In the genomic region with DNA sequence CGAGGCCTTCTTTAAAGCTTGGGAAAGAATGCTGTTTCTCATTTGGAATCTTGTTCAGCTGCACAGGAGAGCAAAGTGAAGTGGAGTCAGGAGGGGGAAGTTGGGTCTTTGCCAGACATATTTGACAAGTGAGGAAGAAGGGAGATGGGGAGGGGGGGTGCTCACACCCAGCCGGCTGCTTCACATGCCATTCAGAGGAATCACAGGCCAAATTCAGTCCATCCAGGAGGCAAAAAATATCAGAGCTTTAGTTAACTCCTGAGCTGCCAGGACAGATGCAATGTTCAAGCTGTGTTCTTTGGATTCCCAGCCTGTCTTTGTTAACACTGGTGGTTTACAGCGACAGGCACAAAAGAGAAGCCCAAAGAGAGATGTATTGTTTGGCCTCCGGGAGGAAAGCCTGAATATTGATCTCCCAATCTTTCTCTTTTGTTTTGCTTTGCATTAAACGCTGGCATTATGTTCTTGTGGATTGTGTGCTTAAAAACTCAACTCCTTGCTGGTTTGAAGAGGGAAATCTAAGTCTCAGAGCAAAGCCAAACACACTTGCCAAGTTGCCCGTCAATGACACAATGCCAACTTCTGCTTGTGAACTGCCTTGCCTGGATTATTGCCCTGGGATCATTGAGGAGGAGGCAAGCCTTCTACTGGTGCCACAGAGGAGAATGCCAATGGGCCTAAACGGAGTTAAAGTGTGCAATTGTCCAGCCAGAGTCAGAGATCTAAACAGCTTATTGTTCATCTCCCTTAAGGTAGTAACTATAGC, we compare ENCODE assay signal across 8 mouse cellular contexts.
A peak's percentile ranks its signal among the peaks of the same experiment; 100 is the strongest.
DNase-seq lines count a peak whose midpoint lies in the region; ATAC-seq lines count a peak whose summit lies in the region.

No protein-coding gene starts in this region.

- no peak overlapping the region for H3K9ac ChIP-seq in kidney, embryonic 15.5 days
- peak overlapping the region; percentile 30; the same call in 1 of the 2 replicates for H3K9ac ChIP-seq in forebrain, embryonic 16.5 days (replicated peaks; ENCODE audit: low read depth, low read length)
- H3K9ac ChIP-seq in hindbrain, embryonic 13.5 days = 0 out of 2 replicates have a peak overlapping the region, but pooled peaks have one; percentile 9

- DNase-seq in kidney, postnatal 14 days = peak; percentile 38
- peak; percentile 79 for DNase-seq in brain, adult 2 months (ENCODE audit: low read depth, low spot score)
- peak; percentile 81 for DNase-seq in lung, postnatal 25 days (ENCODE audit: low spot score)
- no peak for DNase-seq in thymus, postnatal 25 days
- DNase-seq in right cerebral cortex, postnatal 36 days (ENCODE audit: low spot score in 2 of 2) = no peak

- no peak overlapping the region for H3K4me3 ChIP-seq in kidney, embryonic 15.5 days (replicated peaks)
- no peak overlapping the region for H3K4me3 ChIP-seq in forebrain, embryonic 16.5 days (replicated peaks; ENCODE audit: low read length)
- H3K4me3 ChIP-seq in hindbrain, embryonic 13.5 days = no peak overlapping the region

- peaks cover 9% of the 10 kb centered on the region for H3K4me1 ChIP-seq in kidney, embryonic 15.5 days
- H3K4me1 ChIP-seq in forebrain, embryonic 16.5 days (replicated peaks; ENCODE audit: control insufficient read depth, insufficient read depth, low read length) = peaks cover 31% of the 10 kb centered on the region
- H3K4me1 ChIP-seq in hindbrain, embryonic 13.5 days (replicated peaks) = peaks cover 17% of the 10 kb centered on the region

- H3K27me3 ChIP-seq in kidney, embryonic 15.5 days = no peaks in the 10 kb centered on the region
- no peaks in the 10 kb centered on the region for H3K27me3 ChIP-seq in forebrain, embryonic 16.5 days (replicated peaks; ENCODE audit: control insufficient read depth, insufficient read depth, low read length)
- no peaks in the 10 kb centered on the region for H3K27me3 ChIP-seq in hindbrain, embryonic 13.5 days

- no peak for ATAC-seq in kidney, embryonic 15.5 days (replicated peaks; ENCODE audit: low FRiP score)
- peak; percentile 90 for ATAC-seq in forebrain, embryonic 16.5 days
- ATAC-seq in hindbrain, embryonic 13.5 days (ENCODE audit: low FRiP score) = peak; percentile 92

- H3K4me2 ChIP-seq in kidney, embryonic 15.5 days = no peak overlapping the region
- no peak overlapping the region for H3K4me2 ChIP-seq in forebrain, embryonic 16.5 days (ENCODE audit: low read length)
- H3K4me2 ChIP-seq in hindbrain, embryonic 13.5 days = no peak overlapping the region; the same call in 1 of the 2 replicates

- H3K27ac ChIP-seq in kidney, embryonic 15.5 days = no peak overlapping the region
- peak overlapping the region; percentile 97 for H3K27ac ChIP-seq in forebrain, embryonic 16.5 days (ENCODE audit: low read length)
- H3K27ac ChIP-seq in hindbrain, embryonic 13.5 days = peak overlapping the region; percentile 78

- H3K36me3 ChIP-seq in kidney, embryonic 15.5 days = no peaks in the 10 kb centered on the region
- no peaks in the 10 kb centered on the region for H3K36me3 ChIP-seq in forebrain, embryonic 16.5 days (ENCODE audit: control insufficient read depth, insufficient read depth)
- H3K36me3 ChIP-seq in hindbrain, embryonic 13.5 days = no peaks in the 10 kb centered on the region

- H3K9me3 ChIP-seq in kidney, embryonic 15.5 days (replicated peaks) = no peaks in the 10 kb centered on the region
- H3K9me3 ChIP-seq in forebrain, embryonic 16.5 days (ENCODE audit: control insufficient read depth, low read length) = no peaks in the 10 kb centered on the region
- H3K9me3 ChIP-seq in hindbrain, embryonic 13.5 days = no peaks in the 10 kb centered on the region

- WGBS in kidney, embryonic 15.5 days = 42% methylated on average over 7 of the region's 7 CpGs
- 1% methylated on average over 7 of the region's 7 CpGs for WGBS in forebrain, embryonic 16.5 days
- 6% methylated on average over 7 of the region's 7 CpGs for WGBS in hindbrain, embryonic 13.5 days

Comparison
In these comparisons a context has a peak if more than half of its experiments do, and no peak if none do; other contexts are left out.
1. DNase-seq: peak in kidney, postnatal 14 days (single experiment), brain, adult 2 months (single experiment) and lung, postnatal 25 days (single experiment); none in thymus, postnatal 25 days (single experiment) and right cerebral cortex, postnatal 36 days (0 of 2).